Mouse (Mus musculus) layer of hippocampus, adult 9-11 months (tissue): ENCODE data around the gene Scml4.

ENCODE experiments used
- DNase-seq: peaks from one replicate; pipeline ENCODE4 v3.0.0; 2022

Scml4 gene

DNA sequence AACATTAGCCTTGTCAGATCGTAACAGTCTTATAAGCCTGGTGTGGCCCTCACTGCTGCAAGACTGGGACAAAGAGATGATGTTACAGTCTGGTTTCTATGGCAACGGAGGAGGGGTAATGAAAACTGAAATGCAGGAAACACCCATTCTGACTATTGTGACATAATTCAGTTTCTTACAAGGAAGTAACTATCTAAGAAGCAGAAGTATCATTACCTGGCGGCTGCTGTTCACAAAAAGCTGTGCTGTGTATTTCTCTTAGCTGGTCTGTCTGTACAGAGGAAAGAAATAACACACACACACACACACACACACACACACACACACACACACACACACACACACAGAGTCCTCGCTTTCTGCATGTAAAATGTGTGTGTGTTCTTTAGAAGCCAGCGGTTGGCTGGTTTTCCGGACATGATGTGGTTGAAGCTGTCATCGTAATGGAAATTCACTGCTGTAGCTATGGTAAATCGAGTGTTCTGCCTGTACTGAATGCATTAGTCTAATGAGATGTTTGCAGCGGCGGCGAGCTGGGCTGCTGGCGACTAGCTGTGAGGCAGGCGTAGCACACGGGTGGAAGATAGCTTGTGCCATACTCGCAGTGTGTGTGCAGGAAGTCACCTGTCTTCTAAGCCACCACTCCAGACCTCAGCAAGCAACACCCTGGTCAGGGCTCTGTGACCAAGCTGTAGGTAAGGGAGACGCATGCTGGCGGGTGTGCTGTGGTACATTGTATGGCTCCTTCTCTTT, at the start of gene Scml4:
Gene Scml4, plus strand, starts transcription at position 212 of the 753 bp plus-strand sequence.
- DNase-seq: no peak

DNA sequence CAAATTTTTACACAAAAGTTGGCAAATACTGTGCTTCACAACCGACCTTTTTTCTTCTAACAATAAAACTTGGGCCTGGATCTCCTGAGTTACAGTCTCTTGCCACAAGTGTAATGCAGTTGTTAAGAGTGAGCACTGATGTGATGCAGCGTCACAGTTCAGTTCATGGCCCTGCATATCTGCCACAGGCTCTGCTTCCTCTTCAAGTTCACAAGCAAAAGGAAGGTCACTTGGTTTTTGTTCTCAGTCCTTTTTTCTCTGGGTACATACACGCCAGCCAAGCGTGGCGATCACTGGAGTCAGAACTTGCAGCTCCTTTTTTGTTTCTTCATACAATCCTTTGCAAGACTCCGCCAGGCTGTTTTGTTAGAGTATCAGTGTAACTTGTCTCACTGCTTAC, 34.2 kb upstream of the Scml4 start:
- DNase-seq: no peak

DNA sequence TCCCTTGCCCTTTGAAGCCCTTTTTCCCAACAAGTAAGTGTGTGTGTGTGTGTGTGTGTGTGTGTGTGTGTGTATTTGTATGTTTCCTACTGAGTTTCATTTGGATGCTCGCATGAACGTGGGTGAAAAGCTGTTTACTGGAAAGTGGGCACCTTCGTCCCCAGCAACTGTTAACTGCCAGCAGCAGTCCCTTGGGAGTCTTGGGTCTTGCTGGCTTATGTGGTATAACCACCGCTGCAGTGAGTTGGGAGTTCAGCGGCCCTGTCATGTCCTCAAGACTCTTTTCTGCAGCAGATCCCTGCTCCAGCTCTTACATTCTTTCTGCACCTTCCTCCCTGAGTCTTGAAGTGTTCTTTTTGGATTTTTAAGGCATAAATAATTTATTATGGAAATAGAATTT, 33.0 kb upstream of the Scml4 start:
- DNase-seq: no peak

DNA sequence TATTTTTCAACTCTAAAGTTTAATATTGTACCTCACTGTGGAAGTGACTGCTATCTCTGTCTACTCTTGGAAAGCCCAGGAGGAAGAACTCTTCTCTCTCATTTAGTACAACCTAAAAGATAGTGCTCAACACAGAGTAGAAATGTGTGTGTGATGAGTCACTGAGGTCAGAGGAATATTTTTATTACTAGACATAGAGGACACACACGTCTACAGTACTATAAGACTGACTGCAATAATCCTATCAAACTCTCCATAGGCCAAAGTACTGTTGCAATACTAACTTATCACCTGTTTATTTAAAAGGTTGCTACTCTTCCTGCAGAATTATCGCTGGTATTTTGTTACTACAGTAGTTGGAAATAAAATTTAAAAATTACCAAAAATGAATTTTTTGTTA, 30.2 kb upstream of the Scml4 start:
- no peak for DNase-seq

DNA sequence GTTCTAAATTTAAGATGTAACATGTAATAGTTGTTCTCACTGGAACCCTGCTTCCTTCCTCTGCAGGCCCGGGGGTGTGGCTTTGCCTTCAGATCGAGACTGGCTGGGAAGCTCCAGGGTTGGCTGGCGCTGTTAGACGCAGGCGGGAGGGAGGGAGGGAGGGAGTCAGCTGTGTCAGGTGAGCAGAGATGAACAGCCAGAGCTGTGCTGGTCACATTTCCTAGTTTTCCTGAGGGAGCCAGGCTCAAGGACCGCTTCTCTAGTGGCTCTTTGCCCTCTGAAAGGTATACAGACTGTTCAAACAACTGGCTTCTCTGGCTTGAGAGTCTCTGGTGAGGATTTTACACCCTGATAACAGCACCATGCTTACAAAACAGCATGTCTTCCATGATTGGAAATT, 29.8 kb upstream of the Scml4 start:
- DNase-seq: no peak

DNA sequence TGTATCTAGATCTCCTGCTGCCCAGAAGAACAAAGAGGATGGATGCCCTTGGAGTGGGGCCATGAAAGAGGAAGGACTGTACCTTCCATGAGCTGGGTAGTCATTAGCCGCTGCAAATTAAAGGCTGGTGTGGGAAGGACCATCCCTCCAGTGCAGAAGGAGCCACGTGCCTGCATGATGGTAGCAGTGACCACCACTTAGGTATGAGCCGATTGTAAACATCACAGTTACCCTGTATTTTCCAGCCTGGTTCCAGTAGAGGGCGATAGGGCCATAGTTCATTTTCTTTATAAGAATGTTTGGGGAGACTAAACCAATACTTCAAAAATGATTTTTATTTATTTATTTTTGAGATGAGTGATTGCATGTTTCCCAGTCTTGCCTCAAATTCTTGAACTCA, 27.5 kb upstream of the Scml4 start:
- DNase-seq: no peak

DNA sequence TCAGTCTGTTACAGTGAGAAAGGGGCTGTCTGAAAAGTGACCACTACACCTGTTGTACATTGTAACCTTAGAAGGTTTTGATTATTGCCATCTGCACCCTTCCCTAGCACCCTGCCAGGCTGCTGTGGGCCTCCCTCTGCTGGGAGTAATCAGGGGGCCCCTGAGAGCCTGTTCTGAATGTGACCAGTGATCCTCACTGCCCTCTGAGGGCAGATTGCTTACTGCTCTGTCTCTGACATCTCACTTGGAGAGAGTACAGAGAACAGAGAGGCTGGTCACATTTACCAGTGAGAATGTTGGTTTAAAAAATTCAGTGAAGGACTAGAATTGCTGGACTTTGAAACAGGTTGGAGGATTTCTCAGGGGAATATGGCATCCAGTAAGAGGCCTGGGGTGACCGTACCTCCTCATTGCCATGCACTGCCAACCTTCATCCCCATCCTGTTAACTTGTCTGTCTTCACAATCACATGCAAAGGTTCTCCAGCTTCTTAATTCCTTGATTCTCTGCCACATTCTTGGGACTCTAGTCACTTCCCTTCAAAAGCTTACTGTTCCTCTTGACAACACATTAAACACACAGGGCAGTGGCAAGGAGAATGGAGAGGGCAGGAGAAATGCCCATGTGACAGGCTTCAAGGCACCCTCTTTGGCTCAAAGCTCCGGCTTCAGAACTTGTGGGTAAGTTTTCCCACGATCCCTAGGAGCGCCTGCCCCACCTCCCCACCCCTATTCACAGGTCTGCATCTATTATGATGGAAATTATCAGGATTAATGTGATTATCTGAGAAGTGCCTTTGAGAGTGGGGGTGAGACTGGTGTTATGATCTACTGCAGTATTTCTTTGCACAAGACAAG, 26.1 kb upstream of the Scml4 start:
- no peak for DNase-seq

DNA sequence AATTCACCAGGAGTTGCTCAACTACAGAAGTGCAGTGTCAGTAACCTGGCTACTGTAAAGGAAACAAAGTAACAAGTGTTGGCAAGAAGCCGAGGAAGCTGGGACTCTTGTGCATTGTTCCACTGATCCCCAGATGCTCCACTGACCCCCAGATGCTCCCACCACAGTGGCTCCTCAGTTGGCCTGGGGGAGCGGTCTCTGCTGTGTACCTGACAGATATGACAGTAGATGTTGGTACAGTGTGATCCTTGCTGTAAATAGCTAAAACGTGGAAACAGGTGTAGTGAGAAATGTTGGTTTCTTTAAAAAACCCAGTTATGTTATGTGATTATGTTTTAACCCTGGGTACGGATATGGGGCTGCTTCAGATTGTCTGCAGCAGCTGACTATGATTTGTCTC, 22.1 kb upstream of the Scml4 start:
- DNase-seq: no peak

DNA sequence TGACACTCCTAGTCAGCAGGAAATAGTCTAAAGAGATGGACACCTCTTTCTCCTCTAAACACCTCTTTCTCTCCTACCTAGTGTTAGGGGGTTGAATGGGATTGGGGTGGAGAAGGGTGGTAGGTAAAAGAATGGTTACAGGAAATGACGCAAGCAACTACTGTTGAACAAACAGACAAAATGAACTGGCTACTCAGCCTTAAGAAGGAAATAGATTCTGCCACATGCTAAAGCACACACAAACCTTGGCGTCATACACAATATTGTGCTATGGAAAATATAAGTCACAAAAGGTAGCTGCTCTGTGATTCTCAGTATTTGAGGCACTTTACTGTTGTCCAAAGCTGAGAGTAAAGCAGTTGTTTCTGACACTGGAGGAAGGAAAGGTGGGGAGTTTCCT, 21.4 kb upstream of the Scml4 start:
- no peak for DNase-seq

DNA sequence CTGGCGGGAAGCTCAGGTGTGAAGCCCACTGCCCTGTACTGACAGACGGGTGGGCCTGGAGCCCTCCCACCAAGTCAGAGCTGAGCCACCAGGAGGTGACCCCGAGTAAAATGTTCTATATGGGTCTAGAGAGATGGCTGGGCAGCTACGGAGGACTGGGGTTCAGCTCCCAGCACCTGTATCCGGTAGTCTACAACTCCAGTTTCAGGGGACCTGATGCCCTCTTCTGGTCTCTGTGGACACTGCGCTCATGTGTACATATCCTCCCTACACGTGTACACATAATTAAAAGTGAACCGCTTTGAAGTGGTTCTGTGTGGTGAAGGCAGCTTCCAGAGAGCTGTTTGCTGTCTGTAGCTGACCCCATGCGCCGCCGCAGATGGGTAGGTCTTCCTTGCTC, 20.1 kb upstream of the Scml4 start:
- DNase-seq: no peak

DNA sequence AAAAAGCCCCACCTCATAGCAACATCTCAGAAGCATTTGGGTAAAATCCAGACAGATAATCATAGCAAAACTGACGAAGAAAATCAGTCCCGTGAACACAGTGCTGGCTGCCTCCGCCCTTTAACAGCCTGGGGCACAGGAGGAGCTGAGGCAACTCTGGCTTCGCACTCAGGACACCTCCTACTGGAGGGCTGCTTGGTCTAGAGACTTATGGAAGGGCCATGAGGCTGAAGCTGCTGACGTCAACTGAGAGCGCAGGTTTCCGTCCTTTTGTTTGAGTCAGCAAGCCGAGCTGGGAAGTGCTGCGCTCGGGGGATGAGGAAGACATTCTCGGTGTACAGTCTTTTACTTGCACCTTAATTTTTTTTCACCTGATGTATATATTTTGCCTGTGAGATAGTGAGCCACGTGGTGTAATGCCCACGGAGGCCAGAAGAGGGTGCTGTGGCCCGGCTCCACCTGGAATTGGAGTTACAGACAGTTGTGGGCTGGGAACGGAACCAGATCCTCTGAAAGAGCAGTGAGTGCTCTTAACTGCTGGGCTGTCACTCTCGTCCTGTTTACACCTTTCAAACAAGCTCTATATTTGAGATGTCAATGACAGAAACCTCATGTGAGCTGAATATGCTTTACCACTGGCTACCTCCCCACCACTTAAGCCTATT, 18.5 kb upstream of the Scml4 start:
- DNase-seq: no peak

DNA sequence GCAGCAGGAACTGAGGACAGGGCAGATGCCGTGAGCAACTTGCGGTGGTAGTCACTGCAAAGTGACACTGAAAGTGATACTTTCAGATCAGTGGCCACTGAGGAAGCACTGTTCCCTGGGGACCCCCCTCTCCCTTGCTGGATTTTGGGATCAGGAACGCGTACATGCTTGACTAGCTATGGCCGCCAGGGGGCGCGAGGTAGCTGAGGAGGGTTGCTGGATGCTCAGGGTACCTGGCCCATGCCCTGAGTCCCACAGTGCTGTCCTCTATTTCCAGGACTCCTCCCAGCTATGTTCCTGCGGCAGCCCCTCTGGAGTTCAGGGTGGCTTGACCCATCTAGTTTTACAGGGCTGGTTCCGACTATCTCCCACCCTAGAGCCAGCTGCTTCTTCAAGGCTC, 17.8 kb upstream of the Scml4 start:
- no peak for DNase-seq

DNA sequence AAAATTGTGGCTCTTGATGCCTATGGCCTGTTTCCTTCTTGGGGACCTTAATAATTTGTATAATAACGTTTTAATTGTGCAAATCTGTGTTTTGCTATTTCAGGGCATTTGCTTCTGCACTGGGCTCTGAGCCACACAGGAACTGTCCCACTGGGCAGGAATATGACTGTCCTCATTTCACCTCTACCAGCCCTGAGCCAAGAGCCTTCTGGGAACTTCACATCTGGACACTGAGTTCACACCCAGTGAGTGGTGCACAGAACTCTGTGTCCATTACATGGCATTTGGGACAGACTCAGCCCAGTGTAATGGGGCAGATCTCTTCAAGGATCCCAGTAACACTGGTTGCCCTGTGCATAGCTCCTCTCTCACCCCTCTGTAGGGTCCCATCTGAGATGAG, 16.8 kb upstream of the Scml4 start:
- DNase-seq: no peak

DNA sequence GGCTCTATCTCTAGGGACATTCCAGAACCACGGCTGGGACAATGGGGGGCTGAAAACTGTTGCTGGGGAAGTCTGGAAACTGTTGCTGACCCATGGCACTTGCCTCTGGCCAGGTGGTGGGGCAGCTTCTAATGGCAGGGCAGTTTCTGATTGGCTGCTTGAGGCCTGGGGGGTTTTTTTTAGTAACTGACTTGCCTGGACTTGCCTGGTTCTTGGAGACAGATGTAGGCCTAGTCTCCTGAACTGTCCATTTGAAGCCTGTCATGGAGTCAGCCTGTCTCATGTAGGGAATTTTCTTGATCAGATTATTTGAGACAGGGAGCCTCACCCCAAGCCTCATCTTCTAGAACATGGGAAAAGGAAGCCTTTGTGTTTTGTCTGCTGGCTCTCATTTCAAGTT, 14.7 kb upstream of the Scml4 start:
- DNase-seq: no peak

DNA sequence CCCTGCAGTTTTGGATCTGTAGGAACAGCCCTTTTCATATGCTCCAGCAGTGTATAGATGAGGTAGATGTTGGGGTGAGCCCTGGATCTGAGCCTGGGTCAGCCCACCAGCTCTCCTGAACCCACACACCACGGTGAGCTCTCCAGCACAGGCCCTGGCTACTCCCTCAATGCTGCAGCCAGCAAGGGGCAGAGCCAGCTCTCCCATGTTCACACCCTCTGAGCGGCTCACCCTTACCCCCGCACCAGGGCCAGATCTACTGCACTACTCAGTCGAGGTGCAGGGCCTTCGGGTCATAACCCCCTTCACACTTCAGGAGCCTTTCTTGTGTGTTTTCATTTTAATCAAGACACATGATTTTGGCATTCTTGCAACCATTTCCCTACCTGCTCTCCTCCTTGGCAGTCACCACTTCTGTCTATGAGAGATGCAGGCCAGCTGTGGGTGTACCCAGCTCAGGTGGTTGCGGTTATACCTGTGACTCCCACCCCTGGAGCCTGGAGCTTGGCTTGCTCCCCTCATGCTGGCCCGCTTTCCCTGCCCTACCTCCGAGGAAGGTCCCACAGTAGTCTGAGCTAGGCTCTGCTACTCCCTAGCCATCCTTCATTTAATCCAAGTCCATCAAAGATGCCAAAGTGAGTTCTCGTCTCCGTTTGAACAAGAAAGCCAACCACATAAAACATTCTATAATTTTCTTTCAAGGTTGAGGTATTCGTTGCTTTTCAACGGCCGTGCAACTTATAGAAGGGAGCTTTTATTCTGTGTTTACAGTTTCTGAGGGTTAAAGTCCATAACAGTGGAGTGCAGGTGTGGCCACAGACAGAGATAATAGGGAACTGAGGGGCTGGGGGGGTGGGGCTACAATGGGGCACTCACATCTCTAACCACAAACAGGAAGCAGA, 11.7 kb upstream of the Scml4 start:
- DNase-seq: no peak

DNA sequence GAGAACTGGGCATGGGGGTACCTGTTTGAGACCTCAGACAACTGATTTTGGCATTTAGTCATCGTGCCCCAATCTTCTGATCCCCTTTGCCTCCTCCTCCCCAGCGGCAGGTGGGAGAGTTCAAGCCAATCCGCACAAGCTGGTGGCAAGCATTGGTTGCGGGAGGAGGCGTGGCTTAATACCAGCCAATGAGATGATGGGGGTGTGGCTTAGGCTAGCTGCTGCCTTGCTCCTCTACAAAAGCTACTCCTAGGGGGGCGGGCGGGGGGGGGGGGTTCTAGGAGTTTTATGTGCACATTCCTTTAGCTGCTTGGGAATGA, 11.1 kb upstream of the Scml4 start:
- DNase-seq: no peak

DNA sequence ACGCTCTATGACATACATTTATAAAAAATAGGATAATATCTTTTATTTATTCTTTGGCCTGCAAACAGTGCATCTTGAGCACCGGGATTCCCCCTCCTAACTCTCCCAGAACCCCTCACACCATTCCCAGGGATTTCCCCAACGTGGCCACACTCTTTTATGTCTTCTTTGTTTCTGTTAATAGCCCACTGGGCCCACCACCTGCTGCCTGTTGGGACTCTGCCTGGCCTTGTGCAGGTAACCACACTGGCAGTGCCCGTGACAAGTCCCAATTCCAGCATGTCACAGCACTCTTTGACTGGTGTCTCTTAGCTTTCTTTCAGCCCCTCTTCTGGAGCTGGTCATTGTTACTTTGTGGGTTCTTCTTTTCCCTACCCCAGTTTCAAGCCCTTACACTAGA, 5.3 kb upstream of the Scml4 start:
- no peak for DNase-seq

DNA sequence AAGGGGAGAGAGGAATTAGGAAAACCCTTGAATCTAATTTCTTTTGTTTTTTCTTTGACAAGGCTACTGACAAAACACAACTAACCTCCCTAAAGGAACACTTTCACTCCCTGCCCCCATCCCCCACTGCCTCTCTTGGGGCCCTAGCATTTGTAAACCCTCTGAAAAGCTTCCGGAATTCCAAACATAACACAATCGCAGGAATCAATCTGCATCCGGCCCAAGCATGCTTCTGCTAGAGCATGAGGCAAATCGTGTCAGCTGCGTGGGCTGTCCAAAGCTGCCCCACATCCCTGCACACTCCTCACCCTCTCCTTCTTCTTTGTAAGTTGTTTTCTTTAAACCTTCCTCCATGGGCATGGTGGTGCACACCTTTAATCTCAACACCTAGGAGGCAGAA, 4.9 kb upstream of the Scml4 start:
- no peak for DNase-seq

DNA sequence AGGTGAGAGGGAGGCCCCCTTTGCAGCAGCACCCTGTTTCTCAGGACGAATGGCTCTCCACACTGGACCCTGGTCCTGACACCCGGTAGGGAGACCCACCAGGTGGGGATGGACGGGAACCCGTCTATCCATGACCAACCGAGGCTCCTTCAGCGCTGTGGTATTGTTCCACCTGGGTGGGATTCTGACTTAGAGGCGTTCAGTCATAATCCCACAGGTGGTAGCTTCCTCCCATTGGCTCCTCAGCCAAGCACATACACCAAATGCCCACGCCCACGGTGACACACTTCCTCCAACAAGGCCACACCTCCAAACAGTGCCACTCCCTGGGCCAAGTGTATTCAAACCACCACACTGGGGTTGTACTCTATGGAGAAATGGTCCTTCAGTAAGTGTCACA, 3.6 kb upstream of the Scml4 start:
- DNase-seq: no peak

DNA sequence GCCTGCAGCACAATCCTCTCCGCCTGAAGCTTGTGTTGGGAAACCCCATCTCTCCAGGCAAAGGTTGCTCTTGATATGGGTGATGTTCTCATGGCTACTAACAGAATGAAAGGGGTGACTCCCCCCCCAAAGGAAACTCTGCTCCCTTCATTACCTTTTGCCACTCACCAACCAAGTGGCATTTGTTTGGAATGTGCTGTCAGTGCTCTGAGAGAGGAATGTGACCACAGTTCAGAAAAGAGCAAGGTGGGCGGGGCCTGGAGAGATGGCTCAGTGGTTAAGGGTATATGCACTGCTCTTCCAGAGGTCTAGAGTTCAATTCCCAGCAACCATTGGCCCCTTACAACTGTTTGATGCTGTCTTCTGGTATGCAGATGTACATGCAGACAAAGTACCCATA, 3.1 kb upstream of the Scml4 start:
- no peak for DNase-seq

DNA sequence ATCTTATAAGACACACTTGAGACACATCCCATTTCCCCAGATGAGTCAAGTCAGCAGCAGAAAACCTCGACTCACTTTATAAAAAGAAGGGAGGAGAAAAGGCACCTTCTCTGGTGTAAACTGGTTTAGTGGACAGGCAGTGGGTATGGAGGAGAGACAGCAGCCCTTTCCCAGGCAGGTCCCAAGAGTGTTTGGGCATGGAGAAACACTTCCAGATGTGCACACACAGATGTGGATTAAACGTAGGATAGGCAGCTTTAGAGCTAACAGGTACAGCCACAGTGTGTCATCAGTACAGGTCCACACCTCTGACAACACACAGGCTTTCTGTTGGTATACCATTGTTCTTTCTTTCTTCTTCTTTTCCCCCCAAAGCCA, 400 bp upstream of the Scml4 start:
- no peak for DNase-seq

DNA sequence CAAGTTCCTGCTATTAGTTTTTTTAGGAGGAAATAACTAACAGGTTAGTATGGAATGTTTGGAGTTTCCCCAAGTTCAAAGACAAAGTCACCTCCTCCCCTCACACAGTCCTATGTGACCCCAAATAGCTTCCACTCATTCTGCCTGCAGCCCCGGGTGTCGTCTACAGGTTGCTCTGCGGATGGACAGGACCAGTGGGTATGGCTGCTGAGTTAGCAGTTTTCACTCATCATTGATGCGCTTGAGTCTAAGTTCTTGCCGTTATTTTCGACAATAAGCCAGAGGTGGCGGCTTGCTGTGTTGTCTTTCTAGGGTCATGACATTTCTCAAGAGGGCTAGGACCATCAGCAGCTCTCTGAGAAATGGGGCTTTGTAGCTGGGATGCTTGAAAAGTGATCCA, 1.3 kb downstream of the Scml4 start:
- DNase-seq: no peak

DNA sequence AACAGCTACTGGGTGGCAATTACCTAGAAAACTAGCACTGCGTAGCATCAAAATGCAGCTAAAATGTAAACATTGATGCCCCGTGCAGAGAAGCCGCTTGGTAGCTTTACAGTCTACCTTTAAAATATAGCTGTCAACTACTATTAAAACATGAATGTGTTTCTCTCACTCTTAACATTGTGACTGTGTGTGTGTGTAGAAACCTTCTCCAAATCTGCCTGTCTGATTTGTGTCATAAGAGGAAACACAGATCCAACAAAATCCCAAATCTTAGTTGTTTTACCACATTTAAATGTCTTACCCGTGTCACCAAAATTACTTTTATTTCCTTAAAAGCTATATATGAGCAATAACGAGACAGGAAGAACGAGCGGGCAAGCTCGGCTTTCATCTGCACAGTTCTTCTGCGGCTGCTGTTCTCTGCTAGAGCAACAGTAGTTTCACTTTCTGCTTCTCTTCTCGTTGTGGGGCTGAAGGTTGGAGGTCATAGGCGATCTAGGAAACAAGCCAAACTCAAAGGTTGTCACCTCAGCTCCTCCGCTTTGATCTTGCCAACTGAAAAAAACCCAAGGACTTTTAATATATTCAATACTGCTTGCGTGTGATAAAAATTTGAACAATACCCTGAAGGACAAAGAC, 2.1 kb downstream of the Scml4 start:
- no peak for DNase-seq
